Mouse (Mus musculus): ENCODE results near the gene Runx1.

Gene Runx1

GRCm38 (mm10) chr16:92653816-92654215 lies 172.1 kb downstream of the Runx1 start:
- DNase-seq (ENCODE audit: low spot score), result no peak

GRCm38 (mm10) chr16:92651256-92651655 lies 174.7 kb downstream of the Runx1 start:
- DNase-seq (ENCODE audit: low spot score), result no peak

- DNase-seq (ENCODE audit: low spot score), result no peak
These were observed 179.8 kb downstream of the Runx1 start for GRCm38 (mm10) chr16:92646153-92646552.

- DNase-seq (ENCODE audit: low spot score), result no peak
These were observed 180.4 kb downstream of the Runx1 start for GRCm38 (mm10) chr16:92645423-92646115.

- no peak for DNase-seq (ENCODE audit: low spot score)
These were observed 181.1 kb downstream of the Runx1 start for GRCm38 (mm10) chr16:92644718-92645422.

GRCm38 (mm10) chr16:92644315-92644714 lies 181.6 kb downstream of the Runx1 start:
- DNase-seq (ENCODE audit: low spot score), result no peak

GRCm38 (mm10) chr16:92642283-92642682 lies 183.7 kb downstream of the Runx1 start:
- DNase-seq (ENCODE audit: low spot score), result no peak

GRCm38 (mm10) chr16:92641053-92641452 lies 184.9 kb downstream of the Runx1 start:
- DNase-seq (ENCODE audit: low spot score), result no peak

GRCm38 (mm10) chr16:92639093-92639492 lies 186.9 kb downstream of the Runx1 start:
- DNase-seq (ENCODE audit: low spot score), result no peak

GRCm38 (mm10) chr16:92637033-92637432 lies 188.9 kb downstream of the Runx1 start:
- DNase-seq (ENCODE audit: low spot score), result no peak

GRCm38 (mm10) chr16:92632115-92632763 lies 193.7 kb downstream of the Runx1 start:
- no peak for DNase-seq (ENCODE audit: low spot score)

- DNase-seq (ENCODE audit: low spot score), result no peak
These were observed 194.3 kb downstream of the Runx1 start for GRCm38 (mm10) chr16:92631637-92632036.

GRCm38 (mm10) chr16:92630950-92631349 lies 195.0 kb downstream of the Runx1 start:
- no peak for DNase-seq (ENCODE audit: low spot score)

- no peak for DNase-seq (ENCODE audit: low spot score)
These were observed 196.1 kb downstream of the Runx1 start for GRCm38 (mm10) chr16:92629829-92630228.

GRCm38 (mm10) chr16:92627262-92627661 lies 198.7 kb downstream of the Runx1 start:
- no peak for DNase-seq (ENCODE audit: low spot score)

GRCm38 (mm10) chr16:92623953-92624352 lies 202.0 kb downstream of the Runx1 start:
- DNase-seq (ENCODE audit: low spot score), result no peak

- no peak for DNase-seq (ENCODE audit: low spot score)
These were observed 204.1 kb downstream of the Runx1 start for GRCm38 (mm10) chr16:92621859-92622258.

- no peak for DNase-seq (ENCODE audit: low spot score)
These were observed 205.0 kb downstream of the Runx1 start for GRCm38 (mm10) chr16:92620841-92621518.

- DNase-seq (ENCODE audit: low spot score), result no peak
These were observed 209.1 kb downstream of the Runx1 start for GRCm38 (mm10) chr16:92616839-92617238.

GRCm38 (mm10) chr16:92615234-92615799 lies 210.6 kb downstream of the Runx1 start:
- DNase-seq (ENCODE audit: low spot score), result no peak

- no peak for DNase-seq (ENCODE audit: low spot score)
These were observed 213.4 kb downstream of the Runx1 start for GRCm38 (mm10) chr16:92612546-92612945.

GRCm38 (mm10) chr16:92611641-92612149 lies 214.3 kb downstream of the Runx1 start:
- no peak for DNase-seq (ENCODE audit: low spot score)
